Mouse (Mus musculus) heart, adult 2 months (tissue): ENCODE measurements around the gene Tnfsf11. TPM values are rescaled to one million over a fixed set of nuclear protein-coding genes. Genes with fewer than 3 reads are reported as not detected.
A peak's percentile ranks its signal among the peaks of the same experiment; 100 is the strongest.

Experiments
- DNase-seq, 2 experiments: peaks; one replicate each; pipeline ENCODE4 v3.0.0; 2021
- H3K27ac ChIP-seq: fragments of 200-600 bp; 2 replicates; pipeline ENCODE4 v1.8.1; 2022
- H3K27me3 ChIP-seq: fragments of 200-500 bp; 2 replicates; pipeline ENCODE4 v1.6.1; 2012; ENCODE audit warnings: mild to moderate bottlenecking, low read length, inconsistent platforms, mixed read lengths; ENCODE audit not compliant: control insufficient read depth, insufficient read depth
- H3K36me3 ChIP-seq: fragments of 200-500 bp; 2 replicates; pipeline ENCODE4 v1.6.1; 2012; ENCODE audit warnings: low read length, inconsistent platforms; ENCODE audit not compliant: control insufficient read depth, insufficient read depth
- H3K4me1 ChIP-seq: fragments of 200-500 bp; 2 replicates; pipeline ENCODE4 v1.6.1; 2011; ENCODE audit warnings: low read length; ENCODE audit not compliant: control insufficient read depth, insufficient read depth
- H3K4me3 ChIP-seq: fragments of 200-600 bp; 2 replicates; pipeline ENCODE4 v1.8.1; 2022
- H3K79me2 ChIP-seq: fragments of 200-500 bp; replicated peaks from 2 replicates; pipeline ENCODE4 v1.6.1; 2012; ENCODE audit warnings: mild to moderate bottlenecking, inconsistent platforms, low read length, moderate library complexity, mixed read lengths; ENCODE audit not compliant: control insufficient read depth, insufficient read depth
- H3K9ac ChIP-seq: fragments of 200-500 bp; 2 replicates; pipeline ENCODE4 v1.6.1; 2012; ENCODE audit warnings: low read depth, mild to moderate bottlenecking, control low read depth, inconsistent platforms, low read length, mixed read lengths
- CTCF ChIP-seq: fragments of 200-600 bp; IDR thresholded peaks from 2 replicates; pipeline ENCODE4 v1.8.1; 2022; ENCODE audit warnings: antibody characterized with exemption, mild to moderate bottlenecking, moderate library complexity
- EP300 ChIP-seq: fragments of 200-500 bp; IDR thresholded peaks from 2 replicates; pipeline ENCODE4 v1.6.1; 2011; ENCODE audit warnings: low read depth, low read length, control low read depth; ENCODE audit not compliant: insufficient read depth
- POLR2A ChIP-seq: fragments of 200-500 bp; IDR thresholded peaks from 2 replicates; pipeline ENCODE4 v1.6.1; 2011; ENCODE audit warnings: mild to moderate bottlenecking, low read depth, low read length, control low read depth; ENCODE audit not compliant: insufficient read depth
- WGBS: fragments of 180-500 bp; shearing (Covaris S2); methylation state at CpG from one replicate; pipeline ENCODE4 v1.1.7; 2018; 5-methylcytosine and 5-hydroxymethylcytosine counted together
- intact Hi-C: fragments of 180-260 bp; cut with DNase I; formaldehyde crosslinking; loops from one replicate; pipeline ENCODE4 v1.15.1; 2025
- polyA plus RNA-seq: library from polyadenylated mRNA; depleted of rRNA; stranded (reverse); fragments of >200 nt; gene quantifications from 2 replicates; pipeline ENCODE4 v1.2.3, GENCODE M21; 2012
- total RNA-seq, 2 experiments: library from RNA; stranded (reverse); gene quantifications; 2 replicates each; pipeline ENCODE4 v1.2.3; 2021

The Tnfsf11 gene
- total and polyA plus RNA-seq, 3 experiments, result 0.10 to 0.14 TPM; not detected in 1

DNA sequence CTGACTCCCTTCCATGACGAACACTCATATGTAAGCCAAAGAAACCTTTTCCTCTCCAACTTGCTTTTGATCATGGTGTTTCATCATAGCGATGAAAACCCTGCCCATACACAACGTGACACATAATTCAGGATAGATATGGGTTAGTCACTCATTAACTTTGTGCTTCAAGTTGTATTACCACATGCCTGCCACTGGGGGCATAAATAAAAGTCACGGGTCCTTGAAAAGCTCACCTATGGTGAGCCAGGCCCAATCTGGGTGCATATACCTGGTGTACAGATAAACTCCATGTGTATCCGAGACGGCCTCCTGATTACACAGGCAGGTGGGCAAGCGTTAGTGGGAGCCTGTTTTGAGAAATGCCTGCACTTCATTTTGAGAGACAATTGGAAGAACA is 15.2 kb downstream of the Tnfsf11 start:
- Histone ChIP-seq H3K9ac (no peak overlapping the region), H3K79me2 (no peaks in the 10 kb centered on the region), H3K27ac (no peak overlapping the region), H3K36me3 (no peaks in the 10 kb centered on the region), H3K4me1 (no peaks in the 10 kb centered on the region), H3K27me3 (no peaks in the 10 kb centered on the region), H3K4me3 (no peak overlapping the region)
- intact Hi-C loops, result no loop called here
- TF ChIP-seq POLR2A (no peak), CTCF (peak; percentile 32), EP300 (no peak)
- no peak for DNase-seq
- 84% methylated on average over 7 of the region's 7 CpGs for WGBS

DNA sequence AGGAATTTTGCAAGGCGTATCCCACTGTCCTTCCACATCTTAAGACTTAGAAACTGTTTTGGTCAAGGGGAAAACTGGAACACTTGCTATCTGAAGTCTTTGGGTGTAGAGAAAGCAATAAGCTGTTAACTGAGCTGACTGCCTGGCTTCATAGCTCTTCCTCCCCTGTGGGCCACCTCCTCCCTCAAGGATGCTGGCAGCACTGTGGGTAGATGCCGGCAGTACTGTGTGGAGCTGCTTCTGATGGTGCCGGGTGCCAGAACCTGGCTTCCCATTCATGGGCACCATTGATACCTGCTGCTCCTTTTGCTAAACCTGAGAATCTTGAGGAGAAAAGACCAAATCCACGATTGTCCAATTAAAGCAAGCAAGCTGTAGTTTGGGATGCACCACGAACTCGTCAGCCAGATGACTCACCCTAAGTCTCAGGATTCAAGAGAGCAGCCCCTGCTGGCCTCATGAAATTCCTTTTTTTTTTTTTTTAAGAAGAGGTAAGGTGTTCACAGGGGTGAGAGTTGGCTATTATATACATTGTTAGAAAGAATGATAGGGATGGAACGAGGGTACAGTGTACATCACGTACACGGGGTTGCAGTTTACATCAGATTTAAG is 17.8 kb downstream of the Tnfsf11 start:
- intact Hi-C loops, result loop anchor here (2.0 to 10.0 kb wide), 4 partner anchors 19 to 1148 kb away; no protein-coding TSS in a partner anchor
- Histone ChIP-seq H3K36me3 (no peaks in the 10 kb centered on the region), H3K9ac (no peak overlapping the region), H3K4me3 (no peak overlapping the region), H3K79me2 (no peaks in the 10 kb centered on the region), H3K4me1 (no peaks in the 10 kb centered on the region), H3K27me3 (no peaks in the 10 kb centered on the region), H3K27ac (no peak overlapping the region)
- no peak for TF ChIP-seq EP300
- TF ChIP-seq CTCF, result no peak
- no peak for TF ChIP-seq POLR2A
- no peak for DNase-seq
- WGBS, result 69% methylated on average over 9 of the region's 9 CpGs

DNA sequence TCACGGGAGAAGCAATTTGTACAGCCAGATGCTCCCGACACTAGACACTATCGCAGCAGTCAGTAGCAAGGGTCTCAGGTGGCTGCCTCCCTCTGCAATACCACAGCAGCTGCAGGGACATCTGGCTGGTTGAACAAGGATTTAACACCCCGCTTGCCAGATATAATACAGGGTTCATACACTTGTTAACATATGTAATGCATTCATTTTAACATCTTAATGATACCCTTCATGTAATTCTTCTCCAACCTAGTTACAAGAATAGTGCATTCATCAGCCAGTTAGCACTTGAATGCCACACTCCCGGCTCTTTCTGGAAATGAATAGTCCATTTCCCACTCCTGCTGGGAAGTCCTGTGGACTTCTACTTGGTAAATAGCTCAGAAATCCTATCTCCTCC is 18.9 kb downstream of the Tnfsf11 start:
- Histone ChIP-seq H3K9ac (no peak overlapping the region), H3K4me1 (no peaks in the 10 kb centered on the region), H3K27me3 (no peaks in the 10 kb centered on the region), H3K4me3 (no peak overlapping the region), H3K79me2 (no peaks in the 10 kb centered on the region), H3K27ac (no peak overlapping the region), H3K36me3 (no peaks in the 10 kb centered on the region)
- 51% methylated on average over 5 of the region's 5 CpGs for WGBS
- intact Hi-C loops, result loop anchor here (2.0 to 10.0 kb wide), 4 partner anchors 18 to 1147 kb away; no protein-coding TSS in a partner anchor
- DNase-seq, result no peak
- no peak for TF ChIP-seq EP300
- TF ChIP-seq CTCF, result no peak
- no peak for TF ChIP-seq POLR2A

DNA sequence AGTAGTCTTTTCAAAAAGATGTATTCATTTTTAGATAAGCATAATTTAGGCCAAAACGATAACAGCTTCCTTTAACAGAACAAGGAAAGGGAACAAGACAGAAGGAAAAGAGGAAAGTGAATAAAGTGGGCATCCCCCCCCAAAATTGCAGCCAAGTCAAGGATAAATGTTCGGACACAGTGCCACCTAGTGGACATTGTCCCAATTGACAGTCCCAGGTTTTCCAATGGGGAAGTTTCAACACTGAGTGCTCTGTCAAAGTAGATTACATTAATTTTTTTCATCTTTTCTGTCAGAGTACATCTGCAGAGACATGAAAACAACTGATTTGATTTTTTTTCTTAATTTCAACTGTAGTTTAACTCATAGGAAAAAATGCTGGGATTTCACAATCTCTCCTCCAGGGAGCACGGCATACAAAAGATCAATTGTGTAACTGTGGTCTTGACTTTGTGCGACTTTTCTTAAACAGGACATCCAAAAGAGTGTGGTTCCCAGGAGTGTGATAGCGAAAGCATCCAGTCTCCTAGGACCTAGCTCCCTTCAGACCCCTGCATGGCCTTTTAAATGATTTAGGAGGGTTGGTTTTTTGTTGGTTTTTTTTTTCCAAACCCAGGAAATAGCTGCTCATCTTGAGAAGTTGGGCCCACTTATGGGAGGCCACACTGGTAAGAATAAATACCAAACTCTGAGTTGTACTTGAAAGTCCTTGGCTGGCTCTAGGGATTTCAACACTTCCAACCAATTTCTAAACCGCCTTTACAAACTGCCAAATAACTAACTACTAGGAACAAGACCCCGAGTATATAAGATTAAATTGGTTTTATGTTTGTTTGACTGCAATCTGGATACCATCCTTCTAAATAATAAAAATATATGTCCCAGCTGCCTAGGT is 19.7 kb downstream of the Tnfsf11 start:
- DNase-seq, result peak; percentile 14 to 40
- no peaks in the 10 kb centered on the region for H3K4me1 ChIP-seq
- H3K9ac ChIP-seq, result no peak overlapping the region
- no peaks in the 10 kb centered on the region for H3K27me3 ChIP-seq
- no peak overlapping the region for H3K27ac ChIP-seq
- no peaks in the 10 kb centered on the region for H3K36me3 ChIP-seq
- H3K79me2 ChIP-seq, result no peaks in the 10 kb centered on the region
- intact Hi-C loops, result loop anchor here (2.0 to 10.0 kb wide), 5 partner anchors 17 to 1146 kb away; no protein-coding TSS in a partner anchor
- TF ChIP-seq POLR2A (no peak), EP300 (no peak), CTCF (no peak; the same call in 1 of the 2 replicates)
- H3K4me3 ChIP-seq, result no peak overlapping the region
- 37% methylated on average over 7 of the region's 7 CpGs for WGBS

DNA sequence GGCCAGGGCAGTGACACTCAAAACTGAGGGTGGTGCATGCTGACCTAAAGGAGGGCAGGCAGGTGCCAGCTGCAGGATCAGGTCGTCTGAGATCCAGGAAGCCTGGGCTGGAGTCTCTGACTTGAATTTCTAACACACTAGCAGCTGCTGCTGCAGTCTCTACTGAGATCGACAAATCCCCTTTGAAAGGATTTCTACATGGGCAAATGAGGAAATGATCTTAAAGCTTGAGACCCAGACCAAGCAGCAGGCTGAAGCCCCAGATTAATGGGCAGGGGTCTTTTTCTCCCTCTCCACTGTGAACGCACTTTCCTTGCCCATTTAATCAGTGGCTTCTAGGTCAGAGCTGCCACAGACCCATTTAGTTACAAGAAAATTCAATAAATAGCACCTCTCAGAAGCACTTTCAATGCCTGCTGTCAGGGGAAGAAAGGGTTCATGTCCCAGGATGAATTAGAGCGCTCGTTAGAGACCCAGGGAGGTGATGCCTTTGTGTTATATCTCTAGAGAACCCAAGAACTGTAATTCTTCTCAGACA is 21.8 kb downstream of the Tnfsf11 start:
- Histone ChIP-seq H3K27ac (no peak overlapping the region), H3K4me3 (no peak overlapping the region), H3K79me2 (no peaks in the 10 kb centered on the region), H3K9ac (no peak overlapping the region), H3K27me3 (no peaks in the 10 kb centered on the region), H3K36me3 (no peaks in the 10 kb centered on the region), H3K4me1 (no peaks in the 10 kb centered on the region)
- no peak for DNase-seq
- intact Hi-C loops, result loop anchor here (2.0 to 10.0 kb wide), 4 partner anchors 59 to 1144 kb away; no protein-coding TSS in a partner anchor
- 63% methylated on average over 5 of the region's 5 CpGs for WGBS
- no peak for TF ChIP-seq POLR2A
- TF ChIP-seq EP300, result no peak
- no peak for TF ChIP-seq CTCF
